Mouse (Mus musculus): ENCODE measurements around the gene Skint5. TPM values are rescaled to one million over a fixed set of nuclear protein-coding genes. Genes with fewer than 3 reads are reported as not detected.
"Not testable (repeated sequence)": the region's sequence is repeated elsewhere in the genome, so short reads cannot be mapped to it uniquely, and the experiment has no call there.

The Skint5 gene
- polyA plus RNA-seq (2012; rRNA removed) (not detected in 2 replicates), polyA plus RNA-seq (2014; fragmentation: Nextera tagmentation; extraction: Ambion mirVana) (not detected in 2 replicates)

DNA sequence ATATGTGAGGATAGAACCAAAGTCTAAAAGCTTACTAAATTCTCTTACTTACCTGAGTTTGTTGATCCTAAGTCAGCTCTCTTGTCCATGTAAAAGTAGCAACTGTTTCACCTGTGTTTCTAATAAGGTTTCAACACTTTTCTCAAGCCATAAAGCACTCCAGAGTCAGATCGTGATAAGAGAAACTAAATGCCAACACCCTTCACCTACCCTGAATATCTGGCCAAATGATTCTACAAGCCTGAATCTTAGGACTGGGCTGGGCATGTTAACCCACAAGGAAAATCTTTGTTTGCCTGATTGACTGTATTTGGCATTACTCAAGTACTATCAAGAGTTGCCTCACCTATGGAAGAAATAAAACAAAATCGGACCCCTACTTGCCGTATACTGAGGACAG, at the start of gene Skint5:
Gene Skint5, minus strand, starts transcription at position 101 of the 400 bp plus-strand sequence.
- 68% methylated on average over 3 of the region's 3 CpGs for WGBS (ENCODE audit: insufficient replicate concordance)
- ATAC-seq (ENCODE audit: insufficient read depth) (no peak), DNase-seq (ENCODE audit: low read depth in 3 of 3, low spot score in 3 of 3) (no peak)
- no peaks in the 10 kb centered on the region for H3K9me3 ChIP-seq (ENCODE audit: control insufficient read depth, low read length)
- no peak within 1 kb of the TSS for H3K4me2 ChIP-seq (ENCODE audit: low read depth)
- no peak within 1 kb of the TSS for H3K9ac ChIP-seq (replicated peaks)
- H3K27ac ChIP-seq: no peak within 1 kb of the TSS
- TF ChIP-seq CTCF (IDR thresholded peaks at IDR 0.05; ENCODE audit: low read depth): no peak
- no peak for TF ChIP-seq EP300 (IDR thresholded peaks at IDR 0.05; ENCODE audit: low read depth)
- H3K36me3 ChIP-seq (replicated peaks; ENCODE audit: control insufficient read depth, insufficient read depth, low read depth): no peaks in the 10 kb centered on the region
- H3K4me3 ChIP-seq (ENCODE audit: insufficient read depth in 1 of 2, low read depth in 2 of 2, low read length in 2 of 2): no peak within 1 kb of the TSS
- H3K4me1 ChIP-seq (replicated peaks; ENCODE audit: control insufficient read depth in 2 of 2, insufficient read depth in 2 of 2, low read length in 1 of 2): no peaks in the 10 kb centered on the region
- no peaks in the 10 kb centered on the region for H3K27me3 ChIP-seq (ENCODE audit: control insufficient read depth, insufficient read depth, low read length)

DNA sequence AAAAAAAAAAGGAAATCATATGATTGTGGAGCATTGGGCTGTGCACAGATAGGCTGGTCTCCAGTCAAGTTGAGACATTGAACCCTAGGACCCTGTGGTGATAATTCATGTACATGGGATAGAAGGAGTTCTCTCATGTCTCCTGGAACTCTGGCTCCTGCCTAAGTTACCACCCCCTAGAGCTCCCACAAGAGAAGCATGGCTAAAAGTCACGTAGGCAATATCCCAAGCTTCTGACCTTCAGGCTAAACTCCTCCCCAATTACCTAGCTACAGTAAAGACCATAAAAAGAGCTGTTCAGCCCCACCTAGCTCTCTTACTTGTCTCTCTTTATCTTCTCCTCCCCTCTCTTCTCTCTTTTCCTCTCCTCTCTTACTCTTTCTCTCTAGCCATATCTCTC, 42.0 kb downstream of the Skint5 start:
- no peaks in the 10 kb centered on the region for H3K36me3 ChIP-seq (replicated peaks; ENCODE audit: control insufficient read depth, insufficient read depth, low read depth)
- TF ChIP-seq EP300 (IDR thresholded peaks at IDR 0.05; ENCODE audit: low read depth) (no peak), CTCF (IDR thresholded peaks at IDR 0.05; ENCODE audit: low read depth) (no peak)
- no peak for ATAC-seq (ENCODE audit: insufficient read depth)

DNA sequence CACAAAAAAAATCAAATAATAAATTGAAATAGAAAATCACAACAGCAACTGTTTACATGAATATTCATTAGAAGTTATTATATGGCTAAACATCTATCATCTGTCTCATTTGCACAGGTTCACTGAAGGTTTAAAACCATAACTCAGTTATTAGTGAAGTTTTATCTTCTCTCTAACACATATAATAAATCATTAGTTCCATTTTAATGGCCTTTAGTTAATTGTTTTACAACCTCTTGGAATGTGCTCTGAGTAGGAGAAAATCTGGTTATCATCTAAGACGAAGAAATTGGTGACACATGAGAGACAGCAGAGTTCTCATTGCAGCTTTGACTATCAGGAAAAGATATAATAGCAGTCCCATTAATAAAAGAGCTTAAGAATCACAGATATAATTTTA, 235.1 kb downstream of the Skint5 start:
- Histone ChIP-seq H3K4me2 (ENCODE audit: low read depth) (no peak overlapping the region), H3K27me3 (ENCODE audit: control insufficient read depth, insufficient read depth, low read length) (no peaks in the 10 kb centered on the region), H3K4me3 (ENCODE audit: insufficient read depth in 1 of 2, low read depth in 2 of 2, low read length in 2 of 2) (no peak overlapping the region), H3K4me1 (replicated peaks; ENCODE audit: control insufficient read depth in 2 of 2, insufficient read depth in 2 of 2, low read length in 1 of 2) (no peaks in the 10 kb centered on the region), H3K27ac (no peak overlapping the region), H3K36me3 (replicated peaks; ENCODE audit: control insufficient read depth, insufficient read depth, low read depth) (no peaks in the 10 kb centered on the region), H3K9ac (replicated peaks) (no peak overlapping the region), H3K9me3 (ENCODE audit: control insufficient read depth, low read length) (no peaks in the 10 kb centered on the region)
- DNase-seq (ENCODE audit: low read depth in 3 of 3, low spot score in 3 of 3) (no peak), ATAC-seq (ENCODE audit: insufficient read depth) (no peak)
- 34% methylated on average over 1 of the region's 1 CpGs for WGBS (ENCODE audit: insufficient replicate concordance)
- TF ChIP-seq EP300 (IDR thresholded peaks at IDR 0.05; ENCODE audit: low read depth) (no peak), CTCF (IDR thresholded peaks at IDR 0.05; ENCODE audit: low read depth) (no peak)

More for the DNA sequence above, 42.0 kb downstream of the Skint5 start:
- 25% methylated on average over 1 of the region's 1 CpGs for WGBS (ENCODE audit: insufficient replicate concordance)
- no peak for DNase-seq (ENCODE audit: low read depth in 3 of 3, low spot score in 3 of 3)
- H3K4me2 ChIP-seq (ENCODE audit: low read depth): no peak overlapping the region
- no peak overlapping the region for H3K27ac ChIP-seq
- no peak overlapping the region for H3K9ac ChIP-seq (replicated peaks)
- no peaks in the 10 kb centered on the region for H3K27me3 ChIP-seq (ENCODE audit: control insufficient read depth, insufficient read depth, low read length)
- no peaks in the 10 kb centered on the region for H3K4me1 ChIP-seq (replicated peaks; ENCODE audit: control insufficient read depth in 2 of 2, insufficient read depth in 2 of 2, low read length in 1 of 2)
- no peak overlapping the region for H3K4me3 ChIP-seq (ENCODE audit: insufficient read depth in 1 of 2, low read depth in 2 of 2, low read length in 2 of 2)
- no peaks in the 10 kb centered on the region for H3K9me3 ChIP-seq (ENCODE audit: control insufficient read depth, low read length)

DNA sequence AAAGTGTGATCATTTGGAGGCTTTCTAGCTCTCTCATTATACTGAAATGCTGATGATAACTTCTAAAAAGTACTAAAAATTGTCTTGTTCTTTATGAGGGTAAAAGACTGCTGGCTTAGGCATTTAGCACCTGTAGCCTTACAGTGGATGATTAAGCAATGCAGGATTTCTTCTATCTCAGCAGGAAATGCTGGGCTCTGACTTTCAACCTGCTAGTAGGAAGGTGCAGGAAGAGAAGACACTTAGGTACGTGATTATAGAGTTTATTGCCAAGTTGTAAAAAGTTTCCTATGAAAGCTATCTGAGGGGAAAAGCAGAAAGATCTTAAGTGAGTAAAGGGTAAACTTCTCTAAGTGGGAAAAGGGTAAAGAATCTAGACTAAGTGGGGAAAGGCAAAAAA, 235.6 kb downstream of the Skint5 start:
- Histone ChIP-seq H3K27ac (no peak overlapping the region), H3K36me3 (replicated peaks; ENCODE audit: control insufficient read depth, insufficient read depth, low read depth) (no peaks in the 10 kb centered on the region), H3K4me2 (ENCODE audit: low read depth) (no peak overlapping the region), H3K27me3 (ENCODE audit: control insufficient read depth, insufficient read depth, low read length) (no peaks in the 10 kb centered on the region), H3K9ac (replicated peaks) (no peak overlapping the region), H3K4me3 (ENCODE audit: insufficient read depth in 1 of 2, low read depth in 2 of 2, low read length in 2 of 2) (no peak overlapping the region), H3K9me3 (ENCODE audit: control insufficient read depth, low read length) (no peaks in the 10 kb centered on the region), H3K4me1 (replicated peaks; ENCODE audit: control insufficient read depth in 2 of 2, insufficient read depth in 2 of 2, low read length in 1 of 2) (no peaks in the 10 kb centered on the region)
- ATAC-seq (ENCODE audit: insufficient read depth) (no peak), DNase-seq (ENCODE audit: low read depth in 3 of 3, low spot score in 3 of 3) (no peak)
- TF ChIP-seq EP300 (IDR thresholded peaks at IDR 0.05; ENCODE audit: low read depth) (no peak), CTCF (IDR thresholded peaks at IDR 0.05; ENCODE audit: low read depth) (no peak)
- 34% methylated on average over 1 of the region's 1 CpGs for WGBS (ENCODE audit: insufficient replicate concordance)

DNA sequence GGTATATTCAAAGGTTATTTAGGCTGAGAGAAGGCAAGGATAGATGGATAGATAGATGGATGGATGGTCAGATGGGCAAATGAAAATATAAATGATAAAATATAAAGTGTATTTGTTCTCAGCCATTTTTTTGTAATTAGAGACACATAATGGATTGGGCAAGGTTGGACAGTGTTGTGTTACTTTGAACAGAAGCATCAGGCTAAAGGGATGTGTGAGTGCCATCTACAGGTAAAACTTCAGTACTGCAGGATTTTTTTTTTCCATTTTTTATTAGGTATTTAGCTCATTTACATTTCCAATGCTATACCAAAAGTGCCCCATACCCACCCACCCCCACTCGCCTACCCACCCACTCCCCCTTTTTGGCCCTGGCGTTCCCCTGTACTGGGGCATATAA, 551.1 kb downstream of the Skint5 start:
- WGBS (ENCODE audit: insufficient replicate concordance): 46% methylated on average over 2 of the region's 2 CpGs
- H3K9ac ChIP-seq (replicated peaks); H3K4me2 ChIP-seq (ENCODE audit: low read depth); H3K4me1 ChIP-seq (replicated peaks; ENCODE audit: control insufficient read depth in 2 of 2, insufficient read depth in 2 of 2, low read length in 1 of 2); H3K9me3 ChIP-seq (ENCODE audit: control insufficient read depth, low read length); H3K27me3 ChIP-seq (ENCODE audit: control insufficient read depth, insufficient read depth, low read length); H3K4me3 ChIP-seq (ENCODE audit: insufficient read depth in 1 of 2, low read depth in 2 of 2, low read length in 2 of 2); H3K36me3 ChIP-seq (replicated peaks; ENCODE audit: control insufficient read depth, insufficient read depth, low read depth); H3K27ac ChIP-seq; ATAC-seq (ENCODE audit: insufficient read depth); DNase-seq (ENCODE audit: low read depth in 3 of 3, low spot score in 3 of 3): not testable (repeated sequence)
- TF ChIP-seq CTCF (IDR thresholded peaks at IDR 0.05; ENCODE audit: low read depth): peak; percentile 15; the same call in 1 of the 2 replicates

Other genes starting within 250 kb of the Skint5 start
- not detected in 2 replicates for gene Skint11, start 163.9 kb upstream of the Skint5 start, polyA plus RNA-seq (2012; rRNA removed)
- not detected in 2 replicates for gene Skint11, start 163.9 kb upstream of the Skint5 start, polyA plus RNA-seq (2014; fragmentation: Nextera tagmentation; extraction: Ambion mirVana)